Mouse (Mus musculus) heart, postnatal 10 days (tissue): ENCODE data around the gene Rpl13. TPM values are rescaled to one million over a fixed set of nuclear protein-coding genes. Genes with fewer than 3 reads are reported as not detected.

Experiments
- DNase-seq, 2 experiments: peaks; one replicate each; pipeline ENCODE4 v3.0.0; 2021
- intact Hi-C: fragments of 180-260 bp; cut with DNase I; formaldehyde crosslinking; loops from one replicate; pipeline ENCODE4 v1.15.1; 2025
- total RNA-seq, 2 experiments: library from RNA; stranded (reverse); gene quantifications; 2 replicates each; pipeline ENCODE4 v1.2.3; 2021

Gene Rpl13
- 100 to 1,000 TPM; 536 to 545 TPM for total RNA-seq

GRCm38 (mm10) chr8:123101735-123102685 is at the start of gene Rpl13:
TSS of gene Rpl13 (plus strand) at chr8:123102350.
- DNase-seq: peak; percentile 99
- intact Hi-C loops: loop anchor here (5.0 kb wide), 1 partner anchor 60 kb away; the partner anchor contains the start of gene Ankrd11

- intact Hi-C loops: no loop called here
- no peak for DNase-seq
Observed at GRCm38 (mm10) chr8:123062721-123063120, 39.4 kb upstream of the Rpl13 start, which contains the start of gene Spg7. TSS of gene Spg7 (plus strand) at chr8:123062942.

GRCm38 (mm10) chr8:123064072-123064471 is 38.1 kb upstream of the Rpl13 start:
- DNase-seq: peak in 1 of 2 experiments; percentile 7
- intact Hi-C loops: loop anchor here (2.0 kb wide), 1 partner anchor 21 kb away; the partner anchor contains the start of gene Ankrd11

GRCm38 (mm10) chr8:123064809-123065213 is 37.3 kb upstream of the Rpl13 start:
- intact Hi-C loops: loop anchor here (1.0 to 5.0 kb wide), 3 partner anchors 22 to 228 kb away; partner anchors contain the start of gene Ankrd11
- no peak for DNase-seq

- peak; percentile 97 for DNase-seq
- intact Hi-C loops: loop anchor here (1.0 to 5.0 kb wide), 3 partner anchors 23 to 228 kb away; partner anchors contain the start of gene Ankrd11
Observed at GRCm38 (mm10) chr8:123065214-123066100, 36.7 kb upstream of the Rpl13 start.

- DNase-seq: no peak
- intact Hi-C loops: loop anchor here (5.0 kb wide), 1 partner anchor 229 kb away; no protein-coding TSS in a partner anchor
Observed at GRCm38 (mm10) chr8:123066101-123066683, 36.0 kb upstream of the Rpl13 start.

GRCm38 (mm10) chr8:123071176-123071575 is 31.0 kb upstream of the Rpl13 start:
- intact Hi-C loops: no loop called here
- peak; percentile 64 to 68 for DNase-seq

GRCm38 (mm10) chr8:123077213-123077612 is 24.9 kb upstream of the Rpl13 start:
- intact Hi-C loops: no loop called here

GRCm38 (mm10) chr8:123082993-123083392 is 19.2 kb upstream of the Rpl13 start:
- intact Hi-C loops: no loop called here
- DNase-seq: no peak

More at GRCm38 (mm10) chr8:123077213-123077612, 24.9 kb upstream of the Rpl13 start:
- no peak for DNase-seq

- no peak for DNase-seq
- intact Hi-C loops: no loop called here
Observed at GRCm38 (mm10) chr8:123083610-123084009, 18.5 kb upstream of the Rpl13 start.

- intact Hi-C loops: no loop called here
- no peak for DNase-seq
Observed at GRCm38 (mm10) chr8:123087289-123087688, 14.9 kb upstream of the Rpl13 start.

GRCm38 (mm10) chr8:123097216-123097615 is 4.9 kb upstream of the Rpl13 start:
- intact Hi-C loops: no loop called here
- no peak for DNase-seq

- intact Hi-C loops: no loop called here
- DNase-seq: no peak
Observed at GRCm38 (mm10) chr8:123097786-123098584, 4.2 kb upstream of the Rpl13 start.

- intact Hi-C loops: loop anchor here (5.0 kb wide), 1 partner anchor 58 kb away; the partner anchor contains the start of gene Ankrd11
Observed at GRCm38 (mm10) chr8:123100288-123100687, 1.9 kb upstream of the Rpl13 start.

GRCm38 (mm10) chr8:123101244-123101643 is 906 bp upstream of the Rpl13 start:
- intact Hi-C loops: loop anchor here (5.0 kb wide), 1 partner anchor 59 kb away; the partner anchor contains the start of gene Ankrd11
- no peak for DNase-seq

More at GRCm38 (mm10) chr8:123100288-123100687, 1.9 kb upstream of the Rpl13 start:
- no peak for DNase-seq

GRCm38 (mm10) chr8:123102855-123103254 is 705 bp downstream of the Rpl13 start:
- peak in 1 of 2 experiments; percentile 51 for DNase-seq

GRCm38 (mm10) chr8:123103285-123103684 is 1.1 kb downstream of the Rpl13 start:
- DNase-seq: no peak
- intact Hi-C loops: loop anchor here (5.0 kb wide), 1 partner anchor 61 kb away; the partner anchor contains the start of gene Ankrd11

More at GRCm38 (mm10) chr8:123102855-123103254, 705 bp downstream of the Rpl13 start:
- intact Hi-C loops: loop anchor here (5.0 kb wide), 1 partner anchor 61 kb away; the partner anchor contains the start of gene Ankrd11

GRCm38 (mm10) chr8:123104046-123104767 is 2.1 kb downstream of the Rpl13 start:
- DNase-seq: no peak
- intact Hi-C loops: loop anchor here (5.0 kb wide), 1 partner anchor 62 kb away; the partner anchor contains the start of gene Ankrd11
